Mouse (Mus musculus): ENCODE data around the gene Rangap1. TPM values are rescaled to one million over a fixed set of nuclear protein-coding genes. Genes with fewer than 3 reads are reported as not detected.

Rangap1 gene
- polyA plus RNA-seq, 1 experiment from 2014 or later, result 123 TPM

DNA sequence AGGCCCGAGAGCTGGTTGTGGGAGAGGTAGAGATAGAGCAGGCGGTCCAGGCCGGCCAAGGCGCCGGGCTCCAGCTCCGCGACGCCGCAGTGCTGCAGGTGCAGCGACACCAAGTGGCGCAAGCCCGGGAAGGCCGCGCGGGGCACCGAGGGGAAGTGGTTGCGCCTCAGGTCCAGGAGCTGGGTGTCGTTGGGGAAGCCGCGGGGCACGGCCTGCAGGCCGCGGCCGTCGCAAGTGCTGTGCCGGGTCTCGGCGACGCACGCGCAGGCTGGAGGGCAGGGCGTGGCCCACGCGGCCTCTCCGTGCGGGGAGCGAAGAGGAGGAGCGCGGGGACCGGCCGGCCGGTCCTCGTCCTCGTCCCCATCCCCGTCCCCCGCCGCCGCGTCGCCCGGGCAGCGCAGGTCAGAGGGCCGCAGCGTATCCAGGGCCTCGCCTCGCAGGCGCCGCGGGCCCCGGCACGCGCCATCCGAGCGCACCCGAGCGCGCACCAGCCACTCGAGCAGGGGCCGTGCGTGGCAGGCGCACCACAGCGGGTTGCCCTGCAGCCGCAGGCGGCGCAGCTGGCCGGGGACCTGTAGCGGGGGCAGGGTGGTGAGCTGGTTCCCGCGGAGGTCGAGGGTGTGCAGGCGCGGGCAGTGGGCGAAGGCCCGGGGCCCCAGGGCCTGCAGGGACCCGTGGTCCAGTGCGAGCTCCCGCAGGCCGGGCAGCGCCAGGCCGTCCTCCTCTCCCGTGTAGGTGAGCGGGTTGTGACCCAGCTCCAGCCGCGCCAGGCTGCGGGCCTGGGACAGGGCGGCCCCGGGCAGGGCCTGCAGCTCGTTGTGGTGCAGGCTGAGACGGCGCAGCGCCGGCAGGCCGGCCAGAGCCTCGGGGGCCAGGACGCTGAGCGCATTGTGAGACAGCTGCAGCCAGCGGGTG, 51.1 kb downstream of the Rangap1 start:
- H3K9ac ChIP-seq, result peak overlapping the region; percentile 67
- H3K27me3 ChIP-seq, result peaks cover 52% of the 10 kb centered on the region
- peak overlapping the region; percentile 61 for H3K4me3 ChIP-seq
- H3K27ac ChIP-seq, result no peak overlapping the region
- WGBS, result under 1% methylated on average over 93 of the region's 107 CpGs
- H3K4me1 ChIP-seq, result peaks cover 8% of the 10 kb centered on the region; the same call in 1 of the 2 replicates
- ATAC-seq (ENCODE audit: insufficient number of reproducible peaks, insufficient read depth, low FRiP score, low TSS enrichment), result peak; percentile 44
- no peaks in the 10 kb centered on the region for H3K9me3 ChIP-seq
- H3K4me2 ChIP-seq (replicated peaks), result peak overlapping the region; percentile 99
- no peaks in the 10 kb centered on the region for H3K36me3 ChIP-seq

DNA sequence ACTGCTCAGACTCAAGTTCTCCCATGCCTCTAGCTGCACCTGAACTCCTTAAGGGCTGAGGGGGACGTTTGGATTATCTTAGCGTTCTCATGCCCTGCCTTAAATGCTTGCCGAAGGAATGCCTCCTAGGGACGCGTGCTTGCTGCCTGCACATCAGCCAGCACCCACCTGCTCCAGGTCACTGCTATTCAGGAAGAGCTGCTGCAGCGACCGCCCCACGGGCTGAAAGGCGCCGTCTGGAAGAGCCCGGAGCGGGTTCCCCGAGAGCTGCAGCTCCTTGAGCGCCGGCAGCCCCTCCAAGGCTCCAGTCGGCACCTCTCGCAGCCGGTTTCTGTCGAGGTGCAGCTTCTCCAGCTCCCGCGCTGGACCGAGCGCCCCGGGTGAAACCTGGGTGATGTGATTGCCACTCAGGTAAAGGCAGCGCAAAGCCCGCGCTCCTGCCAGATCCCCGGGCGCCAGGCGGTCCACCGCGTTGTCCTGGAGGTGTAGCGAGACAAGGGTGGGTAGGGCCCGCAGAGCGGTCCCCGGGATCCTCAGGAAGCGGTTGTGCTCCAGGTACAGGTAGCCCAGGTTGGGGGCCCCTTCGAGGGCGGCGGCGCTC, 51.9 kb downstream of the Rangap1 start:
- Histone ChIP-seq H3K27me3 (peaks cover 52% of the 10 kb centered on the region), H3K9ac (peak overlapping the region; percentile 67), H3K4me2 (replicated peaks) (peak overlapping the region; percentile 99), H3K9me3 (no peaks in the 10 kb centered on the region), H3K4me3 (peak overlapping the region; percentile 61), H3K4me1 (peaks cover 8% of the 10 kb centered on the region; the same call in 1 of the 2 replicates), H3K36me3 (no peaks in the 10 kb centered on the region), H3K27ac (no peak overlapping the region)
- ATAC-seq (ENCODE audit: insufficient number of reproducible peaks, insufficient read depth, low FRiP score, low TSS enrichment), result no peak
- WGBS, result 3% methylated on average over 41 of the region's 41 CpGs

DNA sequence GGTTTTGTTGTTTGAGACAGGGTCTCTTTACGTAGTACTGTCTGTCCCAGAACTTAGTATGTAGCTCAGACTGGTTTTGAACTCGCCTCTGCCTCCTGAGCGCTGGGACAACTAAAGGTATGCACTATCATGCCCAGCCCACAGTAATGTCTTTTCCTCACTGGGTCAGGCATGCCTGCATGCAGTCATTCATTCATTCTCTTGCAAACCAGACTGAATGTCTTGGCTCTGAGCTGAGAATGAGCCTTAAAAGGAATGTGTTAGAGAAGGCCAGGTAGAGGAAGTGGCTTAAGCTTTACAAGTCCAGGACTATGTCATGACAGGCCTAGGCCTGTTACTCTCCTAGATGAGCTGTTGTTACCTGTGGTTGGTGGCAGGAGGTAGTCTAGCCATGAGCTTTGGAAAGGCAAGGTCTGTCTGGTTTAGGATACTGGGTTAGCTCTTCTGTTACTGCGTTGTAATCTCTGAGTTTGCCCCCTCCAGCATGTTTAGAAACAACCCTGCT, 65.0 kb downstream of the Rangap1 start:
- no peak overlapping the region for H3K4me3 ChIP-seq
- no peak overlapping the region for H3K27ac ChIP-seq
- no peak overlapping the region for H3K9ac ChIP-seq
- no peak for ATAC-seq (ENCODE audit: insufficient number of reproducible peaks, insufficient read depth, low FRiP score, low TSS enrichment)
- WGBS, result 93% methylated on average over 4 of the region's 4 CpGs
- H3K27me3 ChIP-seq, result no peaks in the 10 kb centered on the region
- H3K4me1 ChIP-seq, result no peaks in the 10 kb centered on the region
- peaks cover 71% of the 10 kb centered on the region for H3K36me3 ChIP-seq
- no peak overlapping the region for H3K4me2 ChIP-seq (replicated peaks)
- H3K9me3 ChIP-seq, result no peaks in the 10 kb centered on the region

- WGBS, result 88% methylated on average over 3 of the region's 3 CpGs
- Histone ChIP-seq H3K27ac (no peak overlapping the region), H3K27me3 (no peaks in the 10 kb centered on the region), H3K4me2 (replicated peaks) (no peak overlapping the region), H3K9ac (no peak overlapping the region), H3K4me3 (no peak overlapping the region), H3K4me1 (no peaks in the 10 kb centered on the region), H3K36me3 (peaks cover 45% of the 10 kb centered on the region), H3K9me3 (no peaks in the 10 kb centered on the region)
- ATAC-seq (ENCODE audit: insufficient number of reproducible peaks, insufficient read depth, low FRiP score, low TSS enrichment), result no peak
These were observed 68.7 kb downstream of the Rangap1 start for GRCm38 (mm10) chr15:81676637-81677036.

- WGBS, result 85% methylated on average over 4 of the region's 4 CpGs
- Histone ChIP-seq H3K36me3 (peaks cover 41% of the 10 kb centered on the region), H3K4me1 (no peaks in the 10 kb centered on the region), H3K4me2 (replicated peaks) (no peak overlapping the region), H3K9me3 (no peaks in the 10 kb centered on the region), H3K4me3 (no peak overlapping the region), H3K27ac (no peak overlapping the region), H3K9ac (no peak overlapping the region), H3K27me3 (no peaks in the 10 kb centered on the region)
- ATAC-seq (ENCODE audit: insufficient number of reproducible peaks, insufficient read depth, low FRiP score, low TSS enrichment), result no peak; the same call in 1 of the 2 replicates
These were observed 75.1 kb downstream of the Rangap1 start for GRCm38 (mm10) chr15:81670231-81670640.

GRCm38 (mm10) chr15:81666957-81667356, 78.4 kb downstream of the Rangap1 start:
- Histone ChIP-seq H3K27ac (no peak overlapping the region), H3K9ac (no peak overlapping the region), H3K27me3 (no peaks in the 10 kb centered on the region), H3K9me3 (no peaks in the 10 kb centered on the region), H3K4me3 (no peak overlapping the region), H3K36me3 (peaks cover 35% of the 10 kb centered on the region), H3K4me1 (peaks cover 6% of the 10 kb centered on the region; the same call in 1 of the 2 replicates), H3K4me2 (replicated peaks) (no peak overlapping the region)
- ATAC-seq (ENCODE audit: insufficient number of reproducible peaks, insufficient read depth, low FRiP score, low TSS enrichment), result no peak
- WGBS, result 90% methylated on average over 10 of the region's 10 CpGs

GRCm38 (mm10) chr15:81663697-81664561, 81.4 kb downstream of the Rangap1 start, which contains the start of gene L3mbtl2:
Gene L3mbtl2 (plus strand): TSS chr15:81663889.
- peak within 1 kb of the TSS; percentile 75 for H3K4me2 ChIP-seq (replicated peaks)
- ATAC-seq (ENCODE audit: insufficient number of reproducible peaks, insufficient read depth, low FRiP score, low TSS enrichment), result peak; percentile 97
- 1% methylated on average over 55 of the region's 55 CpGs for WGBS
- peak within 1 kb of the TSS; percentile 58 for H3K9ac ChIP-seq
- H3K4me1 ChIP-seq, result peaks cover 6% of the 10 kb centered on the region; the same call in 1 of the 2 replicates
- H3K4me3 ChIP-seq, result peak within 1 kb of the TSS; percentile 73
- H3K9me3 ChIP-seq, result no peaks in the 10 kb centered on the region
- H3K27ac ChIP-seq, result peak within 1 kb of the TSS; percentile 46; the same call in 1 of the 2 replicates
- H3K36me3 ChIP-seq, result peaks cover 20% of the 10 kb centered on the region
- H3K27me3 ChIP-seq, result no peaks in the 10 kb centered on the region

DNA sequence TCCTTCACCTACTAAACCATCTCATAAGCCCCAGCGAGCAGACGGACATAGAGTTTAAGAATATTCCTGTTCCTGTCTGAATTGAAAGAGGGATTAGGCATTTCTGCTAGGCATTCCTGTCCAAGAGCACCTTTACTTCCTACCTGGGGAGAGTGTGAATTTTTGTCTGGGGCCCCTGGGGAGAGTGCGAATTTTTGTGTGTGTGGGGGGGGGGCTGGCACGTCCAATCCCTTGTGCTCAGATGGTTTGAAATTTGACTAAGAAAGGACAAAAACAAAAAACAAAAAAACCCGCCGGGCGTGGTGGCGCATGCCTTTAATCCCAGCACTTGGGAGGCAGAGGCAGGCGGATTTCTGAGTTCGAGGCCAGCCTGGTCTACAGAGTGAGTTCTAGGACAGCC, 82.0 kb downstream of the Rangap1 start:
- H3K9me3 ChIP-seq, result no peaks in the 10 kb centered on the region
- no peaks in the 10 kb centered on the region for H3K27me3 ChIP-seq
- H3K4me2 ChIP-seq (replicated peaks), result peak overlapping the region; percentile 75
- 69% methylated on average over 10 of the region's 10 CpGs for WGBS
- H3K36me3 ChIP-seq, result peaks cover 13% of the 10 kb centered on the region
- H3K4me1 ChIP-seq, result peaks cover 6% of the 10 kb centered on the region; the same call in 1 of the 2 replicates
- ATAC-seq (ENCODE audit: insufficient number of reproducible peaks, insufficient read depth, low FRiP score, low TSS enrichment), result no peak
- H3K9ac ChIP-seq, result no peak overlapping the region
- H3K4me3 ChIP-seq, result peak overlapping the region; percentile 73
- no peak overlapping the region for H3K27ac ChIP-seq

- H3K4me2 ChIP-seq (replicated peaks), result no peak overlapping the region
- no peak overlapping the region for H3K4me3 ChIP-seq
- no peaks in the 10 kb centered on the region for H3K36me3 ChIP-seq
- 97% methylated on average over 2 of the region's 2 CpGs for WGBS
- ATAC-seq (ENCODE audit: insufficient number of reproducible peaks, insufficient read depth, low FRiP score, low TSS enrichment), result no peak
- no peaks in the 10 kb centered on the region for H3K27me3 ChIP-seq
- peaks cover 6% of the 10 kb centered on the region; the same call in 1 of the 2 replicates for H3K4me1 ChIP-seq
- no peak overlapping the region for H3K27ac ChIP-seq
- H3K9ac ChIP-seq, result no peak overlapping the region
- H3K9me3 ChIP-seq, result no peaks in the 10 kb centered on the region; the same call in 1 of the 2 replicates
These were observed 83.6 kb downstream of the Rangap1 start for GRCm38 (mm10) chr15:81661701-81662100.

Measured in embryonic facial prominence, embryonic 12.5 days (tissue).